In genomic region chr9:46735664-46736067, GRCm38 (mm10) we compare ENCODE assay signal across 8 mouse cellular contexts.
DNase-seq lines count a peak whose midpoint lies in the region; ATAC-seq lines count a peak whose summit lies in the region.

No protein-coding gene starts in this region.

- H3K9me3 ChIP-seq in liver, embryonic 12.5 days (replicated peaks), result no peaks in the 10 kb centered on the region
- no peaks in the 10 kb centered on the region for H3K9me3 ChIP-seq in midbrain, embryonic 16.5 days (replicated peaks; ENCODE audit: control insufficient read depth, low read length, poor library complexity, severe bottlenecking)

- intact Hi-C loops in left cerebral cortex, postnatal 36 days (cut with DNase I), result loop anchor here (2.0 to 5.0 kb wide), 3 partner anchors 79 to 973 kb away; no protein-coding TSS in a partner anchor

- H3K27ac ChIP-seq in liver, embryonic 12.5 days, result no peak overlapping the region
- H3K27ac ChIP-seq in midbrain, embryonic 16.5 days (ENCODE audit: low read length), result no peak overlapping the region

- H3K4me2 ChIP-seq in liver, embryonic 12.5 days, result no peak overlapping the region
- no peak overlapping the region for H3K4me2 ChIP-seq in midbrain, embryonic 16.5 days (ENCODE audit: low read length)

- peak; percentile 68 for DNase-seq in liver
- DNase-seq in embryo, embryonic 9.5 days (ENCODE audit: extremely low spot score), result peak; percentile 89
- DNase-seq in kidney, adult 18-20 months, result peak; percentile 88
- peak; percentile 88 to 91 for DNase-seq in left cerebral cortex, postnatal 36 days (ENCODE audit: low spot score in 2 of 2)
- peak; percentile 29 to 30 for DNase-seq in spleen, postnatal 36 days (ENCODE audit: low spot score in 2 of 2)

- 0 out of 2 replicates have a peak, but pooled peaks cover 13% of the 10 kb centered on the region for H3K27me3 ChIP-seq in liver, embryonic 12.5 days (replicated peaks)
- H3K27me3 ChIP-seq in midbrain, embryonic 16.5 days (ENCODE audit: control insufficient read depth, insufficient read depth, low read depth, low read length), result no peaks in the 10 kb centered on the region

- H3K9ac ChIP-seq in liver, embryonic 12.5 days, result no peak overlapping the region
- H3K9ac ChIP-seq in midbrain, embryonic 16.5 days (ENCODE audit: low read depth, low read length), result no peak overlapping the region

- ATAC-seq in liver, embryonic 12.5 days, result no peak
- peak; percentile 70; the same call in 1 of the 2 replicates for ATAC-seq in granulocyte monocyte progenitor cell, adult 5-6 weeks (replicated peaks; ENCODE audit: poor library complexity, severe bottlenecking)
- ATAC-seq in midbrain, embryonic 16.5 days, result peak; percentile 69

- H3K36me3 ChIP-seq in liver, embryonic 12.5 days, result no peaks in the 10 kb centered on the region
- no peaks in the 10 kb centered on the region for H3K36me3 ChIP-seq in midbrain, embryonic 16.5 days (ENCODE audit: control insufficient read depth, insufficient read depth, low read length)

- no peaks in the 10 kb centered on the region for H3K4me1 ChIP-seq in liver, embryonic 12.5 days
- H3K4me1 ChIP-seq in midbrain, embryonic 16.5 days (ENCODE audit: control insufficient read depth, insufficient read depth, low read length), result peaks cover 8% of the 10 kb centered on the region; the same call in 1 of the 2 replicates

- 5% methylated on average over 4 of the region's 4 CpGs for WGBS in liver, embryonic 12.5 days (ENCODE audit: insufficient replicate concordance)
- 3% methylated on average over 4 of the region's 4 CpGs for WGBS in midbrain, embryonic 16.5 days

- H3K4me3 ChIP-seq in liver, embryonic 12.5 days, result no peak overlapping the region
- no peak overlapping the region for H3K4me3 ChIP-seq in midbrain, embryonic 16.5 days (ENCODE audit: low read depth, low read length)

Comparison
In these comparisons a context has a peak if more than half of its experiments do, and no peak if none do; other contexts are left out.
1. DNase-seq: peak in every context shown above with its lines; median percentile 90 in left cerebral cortex, postnatal 36 days; 89 in embryo, embryonic 9.5 days; 88 in kidney, adult 18-20 months; 68 in liver; 30 in spleen, postnatal 36 days.